Mouse (Mus musculus) left cerebral cortex, adult 8-10 months (tissue): ENCODE results near the gene Mtmr3. TPM values are rescaled to one million over a fixed set of nuclear protein-coding genes. Genes with fewer than 3 reads are reported as not detected.
"Not testable (repeated sequence)": the region's sequence is repeated elsewhere in the genome, so short reads cannot be mapped to it uniquely, and the experiment has no call there.

Experiments
- DNase-seq, 2 experiments: peaks; one replicate each; pipeline ENCODE4 v3.0.0; 2022; ENCODE audit warnings: low spot score in 2 of 2
- total RNA-seq, 4 experiments: library from RNA; stranded (reverse); gene quantifications; 2 replicates each; pipeline ENCODE4 v1.2.4; 2022

The Mtmr3 gene
- total RNA-seq, 4 experiments from 2014 or later, result 66.2 to 74.0 (median 70.5) TPM

DNA sequence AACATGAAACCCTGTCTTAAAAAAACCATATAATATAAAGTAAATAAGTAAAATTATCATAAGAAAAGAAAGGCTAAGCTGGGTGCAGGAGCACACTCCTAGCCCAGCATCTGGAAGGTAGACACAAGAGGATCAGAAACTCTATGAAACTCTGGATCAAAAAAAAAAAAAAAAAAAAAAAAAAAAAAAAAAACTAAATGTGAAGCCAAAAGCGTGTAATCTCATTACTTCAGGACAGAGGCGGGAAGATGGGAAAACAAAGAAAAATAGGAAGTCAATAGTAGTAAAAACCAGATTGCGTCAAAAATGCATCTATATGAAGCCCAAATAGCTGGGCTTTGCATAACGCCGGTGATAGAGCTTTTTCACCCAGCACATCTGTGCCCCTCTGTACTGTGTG lies 7.2 kb upstream of the Mtmr3 start:
- no peak for DNase-seq

DNA sequence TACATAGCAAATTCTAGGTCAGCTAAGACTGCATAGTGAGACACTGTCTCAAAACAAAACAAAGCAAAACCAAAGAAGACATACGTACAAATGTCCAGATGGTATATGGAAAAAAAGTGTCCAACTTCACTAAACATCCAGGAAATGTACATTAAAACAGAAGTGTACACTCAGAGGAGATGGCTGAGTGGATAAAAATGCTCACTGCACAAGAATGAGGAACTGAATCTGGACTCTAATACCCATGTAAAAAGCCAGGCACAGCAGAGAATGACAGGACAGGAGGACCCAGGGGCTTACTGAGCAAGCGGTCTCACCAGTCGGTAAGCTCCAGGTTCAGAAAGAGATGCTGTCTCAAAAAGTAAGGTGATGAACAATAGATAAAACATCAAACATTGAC lies 5.3 kb upstream of the Mtmr3 start:
- no peak for DNase-seq

DNA sequence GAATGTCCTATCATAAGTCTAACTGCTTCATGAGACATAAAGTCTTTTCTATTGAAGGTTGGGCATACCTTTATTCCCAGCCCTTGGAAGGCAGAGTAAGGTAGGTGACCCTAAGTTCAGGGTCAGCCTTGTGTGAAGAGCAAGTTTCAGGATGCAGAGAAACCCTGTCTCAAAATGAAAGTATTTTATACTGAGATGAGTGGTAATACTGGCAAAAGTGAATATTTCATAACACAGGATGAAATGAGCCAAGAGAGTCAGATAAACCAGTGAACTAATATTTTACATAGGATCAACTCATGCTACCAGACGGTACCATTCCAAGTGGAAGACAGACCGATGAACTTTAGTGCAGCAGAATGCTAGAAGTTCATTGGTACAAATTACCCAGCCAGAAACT lies 3.7 kb upstream of the Mtmr3 start:
- no peak for DNase-seq

DNA sequence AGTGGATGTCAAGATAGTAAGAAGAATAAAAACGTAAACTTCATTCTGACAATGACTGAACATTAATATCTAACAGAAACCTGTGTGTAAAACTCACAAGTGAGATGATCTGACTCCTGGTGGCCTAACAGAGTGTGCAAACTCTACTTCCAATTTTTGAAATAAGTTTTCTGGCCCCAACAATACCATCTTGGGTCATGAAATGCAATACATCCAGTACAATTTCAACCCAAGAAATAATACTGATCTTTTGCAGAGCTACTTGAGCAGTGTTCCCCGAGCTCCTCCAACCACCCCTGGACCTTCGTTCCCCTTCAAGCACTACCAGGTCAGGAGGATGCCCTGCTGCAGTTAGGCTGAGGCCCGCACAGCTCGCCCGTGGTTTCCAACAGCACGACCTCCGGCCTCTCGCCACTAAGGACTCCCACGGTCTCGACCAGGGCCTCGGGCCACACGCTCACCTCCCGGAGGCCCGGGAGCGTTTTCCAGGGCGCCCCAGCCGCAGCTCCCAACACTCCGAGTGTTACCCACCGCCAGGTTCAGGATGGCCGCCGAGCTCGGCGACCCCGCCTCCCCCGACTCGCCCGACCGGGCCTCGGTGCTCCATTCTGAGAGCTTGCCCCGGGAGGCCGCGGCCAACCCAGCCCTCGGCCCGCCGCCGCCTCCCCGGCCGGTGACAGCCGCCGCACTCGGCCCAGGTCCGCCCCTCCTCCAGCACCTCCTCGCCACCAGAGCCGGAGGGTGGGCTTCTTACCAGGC lies 635 bp downstream of the Mtmr3 start:
- DNase-seq, result peak; percentile 17 to 33

DNA sequence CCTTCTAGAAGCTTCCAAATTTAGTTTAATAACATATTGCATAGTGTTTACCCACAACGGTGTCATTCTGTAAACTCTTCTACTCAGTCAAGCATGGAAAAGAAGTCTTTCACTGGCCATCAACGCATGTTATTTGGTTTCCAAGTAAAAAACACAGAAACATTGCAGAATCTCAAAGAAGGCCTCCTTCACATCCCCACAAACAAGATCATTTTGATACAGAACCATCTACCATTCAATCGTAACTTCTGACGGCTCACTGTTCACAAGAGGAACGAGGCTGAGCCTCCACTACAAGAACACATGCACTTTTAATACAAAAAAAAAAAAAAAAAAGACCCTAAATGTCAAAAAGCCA lies 1.2 kb downstream of the Mtmr3 start:
- no peak for DNase-seq

DNA sequence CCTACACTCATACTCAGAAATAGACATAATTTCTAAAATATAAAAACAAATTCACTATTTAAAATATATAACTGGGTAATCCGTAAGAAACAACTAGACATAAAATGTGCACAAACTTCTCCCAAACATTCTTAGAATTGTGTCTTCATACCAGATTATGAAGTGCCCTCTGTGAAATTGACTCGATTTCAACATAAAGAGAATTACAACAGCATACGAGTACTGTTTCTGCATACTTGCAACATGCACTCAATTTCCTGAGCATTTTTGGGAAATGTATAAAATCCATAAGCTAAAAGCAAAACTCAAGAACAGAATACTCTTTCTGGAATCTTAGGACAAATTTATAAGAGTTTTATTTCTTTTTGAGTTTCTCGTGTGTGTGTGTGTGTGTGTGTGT lies 2.9 kb downstream of the Mtmr3 start:
- no peak for DNase-seq

DNA sequence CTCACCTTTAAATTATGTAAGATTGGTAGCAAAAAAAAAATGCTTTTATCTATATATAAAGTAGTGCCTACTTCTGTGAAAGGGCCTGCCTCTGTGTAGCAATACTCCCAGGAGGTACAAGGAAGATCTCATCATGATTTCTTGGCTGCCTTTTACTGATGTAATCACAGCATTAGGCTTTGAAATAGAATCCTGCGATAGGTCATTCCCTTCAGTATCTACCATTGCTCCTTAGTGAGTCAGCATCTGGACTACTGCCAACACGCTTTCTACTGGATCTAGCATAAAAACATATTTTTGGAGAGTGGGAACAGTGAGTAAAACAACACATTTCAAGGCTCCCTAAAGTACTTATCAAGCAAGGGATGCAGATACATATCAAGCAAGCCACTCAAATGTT lies 16.0 kb downstream of the Mtmr3 start:
- peak in 1 of 2 experiments; percentile 34 for DNase-seq

DNA sequence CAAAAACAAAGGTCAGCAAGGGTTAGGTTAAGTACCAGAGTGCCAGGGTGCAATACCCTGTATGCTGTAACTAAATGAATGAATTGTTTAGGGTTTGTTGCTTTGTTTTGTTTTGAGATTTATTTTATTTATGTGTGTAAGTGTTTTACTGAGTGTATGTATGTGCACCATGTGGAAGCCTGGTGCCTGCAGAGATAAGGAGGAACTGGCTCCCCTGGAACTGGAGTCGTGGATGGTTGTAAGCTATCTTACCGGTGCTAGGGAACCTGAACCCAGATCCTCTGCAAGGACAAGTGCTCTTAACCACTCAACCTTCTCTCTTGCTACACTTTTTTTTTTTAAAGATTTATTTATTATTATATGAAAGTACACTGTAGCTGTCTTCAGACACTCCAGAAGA lies 17.6 kb downstream of the Mtmr3 start:
- DNase-seq, result no peak

DNA sequence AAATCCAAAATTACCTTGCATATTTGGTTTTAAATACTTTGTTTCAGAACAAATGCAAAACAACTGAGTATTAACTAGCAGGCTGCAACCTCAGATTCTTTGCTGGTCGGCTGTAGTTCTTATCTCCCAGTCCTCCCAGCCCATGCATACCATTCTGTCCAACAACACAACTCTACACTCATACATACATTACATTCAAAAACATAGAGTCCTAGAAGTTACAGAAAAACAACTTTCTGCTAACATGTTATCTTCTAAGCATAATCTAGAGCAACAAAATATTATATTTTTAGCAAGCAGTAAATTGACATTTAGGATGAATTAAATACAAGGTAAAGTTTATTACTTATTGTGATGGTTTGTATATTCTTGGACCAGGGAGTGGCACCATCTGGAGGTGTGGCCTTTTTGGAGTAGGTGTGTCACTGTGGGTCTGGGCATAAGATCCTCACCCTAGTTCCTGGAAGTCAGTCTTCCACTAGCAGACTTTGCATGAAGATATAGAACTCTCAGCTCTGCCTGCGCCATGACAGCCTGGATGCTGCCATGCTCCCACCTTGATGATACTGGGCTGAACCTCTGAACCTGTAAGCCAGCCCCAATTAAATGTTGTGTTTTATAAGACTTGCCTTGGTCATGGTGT lies 18.5 kb downstream of the Mtmr3 start:
- not testable (repeated sequence) for DNase-seq

DNA sequence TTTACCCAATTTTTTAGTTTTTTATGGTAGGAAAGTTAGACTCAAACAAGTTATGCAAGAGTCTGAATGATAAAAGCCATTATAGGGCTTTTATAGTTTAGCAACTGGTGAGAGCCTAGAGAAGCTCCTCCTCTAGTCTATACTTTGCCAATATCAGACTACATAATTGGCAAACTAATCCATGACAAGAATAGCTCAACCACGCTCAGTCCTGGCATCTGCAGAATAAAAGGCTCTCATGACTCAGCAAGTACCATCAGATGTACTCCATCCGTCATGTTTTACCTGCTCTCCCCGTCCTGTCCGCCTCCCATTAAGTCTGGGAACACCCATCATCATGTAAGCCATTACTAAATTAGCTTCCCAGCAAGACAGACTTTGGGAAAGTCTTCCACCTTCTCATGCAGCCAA lies 23.2 kb downstream of the Mtmr3 start:
- peak in 1 of 2 experiments; percentile 35 for DNase-seq

DNA sequence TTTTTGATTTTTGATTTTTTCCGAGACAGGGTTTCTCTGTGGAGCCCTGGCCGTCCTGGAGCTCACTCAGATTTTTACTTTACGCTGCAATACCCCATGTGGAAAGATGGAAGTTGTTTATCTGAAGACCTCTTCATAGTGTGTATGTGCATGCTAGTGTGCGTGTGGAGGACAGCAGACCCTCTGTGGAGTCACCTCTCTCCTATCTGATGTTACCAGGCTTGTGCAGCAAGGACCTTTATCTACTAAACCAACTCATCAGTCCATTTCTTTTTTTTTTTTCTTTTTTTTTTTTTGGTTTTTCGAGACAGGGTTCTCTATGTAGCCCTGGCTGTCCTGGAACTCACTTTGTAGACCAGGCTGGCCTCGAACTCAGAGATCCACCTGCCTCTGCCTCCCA lies 28.3 kb downstream of the Mtmr3 start:
- no peak for DNase-seq

DNA sequence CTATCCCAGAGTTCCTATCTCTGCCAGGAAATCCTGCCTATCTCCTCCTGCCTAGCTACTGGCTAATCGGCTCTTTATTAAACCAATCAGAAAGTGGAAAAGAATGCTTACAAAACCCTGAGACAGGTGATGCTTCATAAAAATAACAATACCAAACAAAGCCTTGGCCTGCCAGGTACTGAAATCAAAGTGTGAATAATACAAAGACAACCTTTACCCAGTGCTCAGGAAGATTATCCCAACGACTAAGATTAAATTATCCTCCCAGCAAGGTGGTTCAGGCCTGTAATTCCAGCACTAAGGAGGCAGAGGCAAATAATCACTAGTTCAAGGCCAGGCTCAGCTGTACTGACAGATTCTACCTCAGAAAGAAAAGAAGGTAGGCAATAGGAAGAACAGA lies 29.1 kb downstream of the Mtmr3 start:
- no peak for DNase-seq

DNA sequence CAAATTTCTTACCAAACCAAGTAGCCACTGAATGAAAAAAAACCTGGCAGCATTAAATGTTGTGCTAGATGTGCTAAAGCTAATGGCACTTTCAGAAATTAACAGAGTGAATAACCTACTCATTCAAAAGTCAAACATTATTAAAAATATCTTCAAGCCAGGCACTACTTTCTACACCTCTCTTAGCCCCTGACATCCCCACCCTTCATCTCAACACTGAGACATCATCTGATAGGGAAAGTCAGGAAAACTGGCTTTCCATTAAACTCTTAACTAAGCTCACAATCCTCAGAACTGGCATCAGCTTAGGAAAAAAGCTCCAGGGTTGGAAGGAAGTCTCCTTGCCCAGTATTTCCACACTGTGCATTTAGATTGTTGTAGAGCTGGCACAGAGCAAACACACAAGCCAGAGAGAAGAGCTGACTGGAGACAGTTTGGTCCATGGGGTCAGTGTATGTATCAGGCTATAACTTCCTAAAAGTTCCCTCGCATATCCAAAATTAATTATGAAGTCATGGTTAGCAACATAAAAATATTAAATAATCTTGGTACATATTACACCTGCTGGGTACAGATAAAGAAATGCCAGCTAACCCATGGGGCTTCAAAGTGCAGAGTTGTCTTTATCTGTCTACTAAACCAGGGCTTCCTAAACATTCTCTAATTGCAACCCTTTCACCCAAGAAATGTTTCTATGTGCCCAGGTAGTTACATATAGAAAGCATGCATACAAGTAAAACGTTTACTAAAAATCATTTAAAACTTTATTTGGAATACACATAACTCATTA lies 41.2 kb downstream of the Mtmr3 start:
- no peak for DNase-seq

DNA sequence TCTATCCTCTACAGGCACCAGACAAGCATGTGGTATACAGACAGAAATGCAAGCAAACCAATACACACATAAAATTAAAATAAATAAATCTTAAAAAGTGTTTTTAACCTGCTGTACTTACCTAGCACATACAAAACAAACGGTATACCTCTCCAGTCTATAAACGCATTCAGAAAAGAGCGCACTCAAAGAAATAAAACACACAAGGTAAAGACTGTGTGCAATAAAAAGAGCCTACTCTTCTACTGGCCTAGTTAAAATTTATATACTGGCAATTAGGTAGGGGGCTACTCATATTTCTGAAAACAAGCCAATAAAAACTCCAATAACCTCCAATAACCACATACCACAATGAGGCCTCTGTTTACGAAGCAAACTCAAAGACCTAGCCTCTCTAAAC lies 47.1 kb downstream of the Mtmr3 start:
- no peak for DNase-seq

DNA sequence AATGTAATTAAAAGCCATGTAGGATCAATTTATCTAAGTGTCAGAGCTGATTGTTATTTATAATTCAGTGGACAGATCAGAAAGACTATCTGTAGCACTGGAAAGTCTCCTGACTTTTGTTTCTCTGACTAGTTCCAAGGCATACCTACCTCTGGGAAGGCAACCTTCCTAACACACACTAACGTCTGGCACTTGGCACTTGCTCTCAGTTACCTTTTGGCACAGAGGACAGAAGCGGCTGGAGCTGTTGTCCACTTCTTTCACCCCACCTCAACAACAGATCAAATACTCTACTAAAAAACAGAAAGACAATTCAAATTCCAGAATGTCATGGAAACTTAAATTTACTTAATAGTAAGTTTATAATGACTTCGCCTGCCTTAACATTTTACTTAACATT lies 48.7 kb downstream of the Mtmr3 start:
- no peak for DNase-seq

DNA sequence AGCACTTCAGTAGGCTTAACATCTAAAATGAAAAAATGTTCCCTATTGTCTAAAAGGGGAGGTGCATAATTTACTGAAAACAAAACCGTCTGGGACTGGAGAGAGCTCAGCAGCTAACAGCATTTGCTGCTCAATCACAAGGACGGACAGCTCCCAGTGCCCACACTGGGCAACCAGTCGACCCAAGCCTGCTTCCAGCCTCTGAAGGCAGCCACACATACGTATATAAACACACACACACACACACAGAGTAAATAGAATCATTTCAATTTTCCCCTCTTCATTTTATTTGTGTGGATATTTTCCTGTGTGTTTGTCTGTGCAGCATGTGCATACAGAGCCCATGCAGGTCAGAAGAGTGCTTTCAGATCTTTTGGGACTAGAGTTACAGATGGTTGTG lies 49.3 kb downstream of the Mtmr3 start:
- no peak for DNase-seq

DNA sequence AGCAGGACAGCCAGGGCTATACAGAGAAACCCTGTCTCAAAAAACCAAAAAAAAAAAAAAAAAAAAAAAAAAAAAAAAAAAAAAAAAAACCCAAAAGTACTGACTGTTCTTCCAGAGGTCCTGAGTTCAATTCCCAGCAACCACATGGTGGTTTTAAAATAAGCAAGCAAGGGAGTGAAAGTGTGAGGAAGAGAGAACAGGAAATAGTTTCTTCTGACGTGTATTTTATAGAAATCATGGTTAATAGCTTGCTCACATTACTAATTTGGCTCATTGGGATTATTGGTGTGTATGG lies 50.1 kb downstream of the Mtmr3 start:
- not testable (repeated sequence) for DNase-seq

DNA sequence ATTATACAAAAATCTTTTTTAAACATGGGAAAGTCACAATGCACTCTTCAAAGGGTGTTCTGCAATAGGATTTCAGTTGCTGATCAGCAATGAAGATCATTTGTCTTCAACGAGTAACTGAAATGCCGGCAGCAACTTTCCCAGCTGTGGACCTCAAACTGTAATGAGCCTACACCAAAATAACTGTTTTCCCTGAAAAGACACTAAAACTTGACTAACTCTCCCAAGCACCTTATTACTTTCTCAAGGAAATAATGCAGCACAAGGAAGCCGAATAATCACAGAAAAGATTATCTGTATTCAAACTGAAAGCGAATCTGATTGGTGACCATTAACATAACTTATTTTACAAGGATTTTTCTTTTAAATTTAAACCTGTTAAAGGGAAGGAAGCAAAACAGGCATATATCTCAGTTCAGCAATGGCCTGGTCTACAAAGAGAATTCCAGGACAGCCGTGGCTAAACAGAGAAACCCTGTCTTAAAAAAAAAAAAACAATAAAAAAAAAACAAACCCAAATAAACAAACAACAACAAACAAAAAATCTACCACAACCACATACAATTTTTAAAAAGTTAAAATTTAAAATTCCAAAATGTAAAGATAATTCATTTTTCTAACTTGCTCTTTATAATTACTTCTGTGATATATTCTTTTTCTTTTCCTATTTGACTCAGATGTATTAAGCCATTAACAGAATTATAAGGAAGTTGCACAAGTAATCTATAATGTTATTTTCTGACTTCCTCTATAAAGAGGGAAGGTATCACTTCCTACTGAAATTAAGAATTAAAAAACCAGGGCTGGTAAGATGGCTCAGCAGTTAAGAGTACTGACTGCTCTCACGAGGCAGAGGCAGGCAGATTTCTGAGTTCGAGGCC lies 50.7 kb downstream of the Mtmr3 start:
- DNase-seq, result no peak

DNA sequence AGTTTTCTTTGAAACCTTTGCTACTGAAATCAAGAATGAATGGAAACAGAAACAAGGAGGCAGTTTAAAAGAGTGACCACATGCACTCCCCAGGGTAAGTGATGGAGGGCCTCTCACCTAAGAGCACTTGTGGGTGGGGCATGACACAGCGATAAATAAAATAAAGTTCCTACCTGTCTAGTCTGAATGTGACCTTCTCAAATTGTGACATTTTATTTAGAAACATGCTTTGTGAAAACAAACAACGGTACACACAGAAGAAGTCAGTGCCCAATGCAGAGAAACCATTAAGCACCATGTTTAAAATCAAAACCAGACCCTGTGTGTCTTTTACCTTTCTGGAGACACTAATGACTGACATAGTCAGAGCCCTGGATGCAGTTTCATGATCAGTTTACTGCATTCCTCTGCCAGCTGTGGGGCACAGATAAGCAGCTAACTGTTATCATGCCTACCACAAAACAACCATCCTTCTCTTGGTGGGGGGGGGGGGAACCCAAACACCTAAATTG lies 51.6 kb downstream of the Mtmr3 start:
- DNase-seq, result no peak

DNA sequence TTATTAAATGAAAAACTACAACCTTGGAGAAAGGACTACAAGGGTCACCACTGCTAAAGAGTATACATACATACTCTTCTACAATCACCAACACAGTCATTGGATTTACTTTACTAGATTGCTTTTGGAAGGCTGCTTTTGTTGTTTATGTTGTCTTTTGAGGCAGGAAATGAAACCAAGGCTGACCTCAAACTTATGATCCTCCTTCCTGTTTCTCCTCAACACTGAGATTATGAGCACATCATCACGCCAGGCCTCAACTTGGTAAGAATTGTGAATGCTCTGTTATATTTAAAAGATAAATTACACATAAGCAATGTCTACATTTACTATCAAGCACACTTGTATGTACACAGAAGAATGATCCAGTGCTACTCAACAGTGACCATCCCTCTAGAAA lies 58.0 kb downstream of the Mtmr3 start:
- DNase-seq, result no peak

DNA sequence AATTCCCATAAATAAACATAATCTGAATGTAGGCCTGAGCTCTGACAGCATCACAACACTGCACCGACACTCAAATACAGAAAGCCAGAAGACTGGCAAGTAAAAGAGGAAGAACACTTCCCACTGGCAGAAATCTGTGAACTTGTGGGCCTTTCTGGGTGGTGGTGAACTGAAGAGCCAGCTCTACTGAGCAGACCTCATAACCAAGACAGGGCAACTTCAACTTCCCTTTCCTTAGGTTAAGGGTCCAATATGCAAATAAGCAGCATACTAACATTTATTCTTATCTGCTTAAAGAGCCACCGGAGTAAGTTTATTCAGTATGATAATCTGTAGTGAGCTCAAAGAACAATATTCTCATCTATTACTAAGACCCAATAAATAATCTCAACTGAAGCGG lies 67.5 kb downstream of the Mtmr3 start:
- DNase-seq, result no peak
